ENCODE assay signal across 17 mouse cellular contexts in genomic region chr17:62615159-62615558, GRCm38 (mm10).
DNase-seq lines count a peak whose midpoint lies in the region; ATAC-seq lines count a peak whose summit lies in the region.
"Had no signal": no experiment of that assay in that cellular context is flagged by ENCODE, and none has a peak within 500 bp of the region (broad histone marks: within the 10 kb centered on the region; RNA-seq: fewer than 3 reads in every experiment).

No protein-coding gene starts in this region.

- no peak overlapping the region for H3K9ac ChIP-seq in forebrain, embryonic 15.5 days (replicated peaks)
- H3K9ac ChIP-seq in kidney, embryonic 14.5 days (ENCODE audit: low read depth, low read length): no peak overlapping the region
- no peak overlapping the region for H3K9ac ChIP-seq in forebrain, embryonic 14.5 days (ENCODE audit: low read length)
- H3K9ac ChIP-seq: midbrain, embryonic 15.5 days; neural tube, embryonic 12.5 days; stomach, embryonic 15.5 days had no signal

- H3K27ac ChIP-seq in forebrain, embryonic 10.5 days: peak overlapping the region; percentile 56; the same call in 1 of the 2 replicates
- H3K27ac ChIP-seq in forebrain, embryonic 15.5 days (replicated peaks): no peak overlapping the region
- no peak overlapping the region for H3K27ac ChIP-seq in kidney, embryonic 14.5 days (ENCODE audit: low read depth, low read length)
- H3K27ac ChIP-seq in forebrain, embryonic 14.5 days (ENCODE audit: low read depth, low read length): no peak overlapping the region
- H3K27ac ChIP-seq: midbrain, embryonic 15.5 days; neural tube, embryonic 12.5 days; stomach, embryonic 15.5 days had no signal

- 84% methylated on average over 6 of the region's 6 CpGs for WGBS in forebrain, embryonic 10.5 days
- 59% methylated on average over 6 of the region's 6 CpGs for WGBS in forebrain, embryonic 15.5 days
- 52% methylated on average over 6 of the region's 6 CpGs for WGBS in kidney, embryonic 14.5 days
- WGBS in forebrain, embryonic 14.5 days: 73% methylated on average over 6 of the region's 6 CpGs

- no peaks in the 10 kb centered on the region; the same call in 1 of the 2 replicates for H3K36me3 ChIP-seq in forebrain, embryonic 10.5 days (replicated peaks)
- no peaks in the 10 kb centered on the region for H3K36me3 ChIP-seq in forebrain, embryonic 15.5 days
- no peaks in the 10 kb centered on the region for H3K36me3 ChIP-seq in kidney, embryonic 14.5 days (ENCODE audit: control insufficient read depth, insufficient read depth, low read length)
- H3K36me3 ChIP-seq in forebrain, embryonic 14.5 days (ENCODE audit: control insufficient read depth, insufficient read depth, low read length): no peaks in the 10 kb centered on the region
- H3K36me3 ChIP-seq: midbrain, embryonic 15.5 days; neural tube, embryonic 12.5 days; stomach, embryonic 15.5 days had no signal

- no peak for DNase-seq in forebrain, embryonic 10.5 days (ENCODE audit: extremely low spot score, low spot score)
- peak; percentile 32 for DNase-seq in kidney, postnatal 14 days
- no peak for DNase-seq in forebrain, embryonic 14.5 days (ENCODE audit: low spot score)
- DNase-seq in retina, embryonic 14.5 days (ENCODE audit: low spot score): peak; percentile 58
- DNase-seq in cerebellum, postnatal 36 days: no peak
- DNase-seq: cerebellum, adult 2 months; heart, postnatal 14 days; layer of hippocampus, adult 9-11 months; lung, postnatal 14 days; thymus, postnatal 4 days had no signal

- peaks cover 29% of the 10 kb centered on the region; the same call in 1 of the 2 replicates for H3K27me3 ChIP-seq in forebrain, embryonic 10.5 days (ENCODE audit: poor library complexity, severe bottlenecking)
- H3K27me3 ChIP-seq in forebrain, embryonic 15.5 days: 0 out of 2 replicates have a peak, but pooled peaks cover 3% of the 10 kb centered on the region
- no peaks in the 10 kb centered on the region for H3K27me3 ChIP-seq in kidney, embryonic 14.5 days (ENCODE audit: control insufficient read depth, insufficient read depth, low read length)
- H3K27me3 ChIP-seq in forebrain, embryonic 14.5 days (replicated peaks; ENCODE audit: control insufficient read depth, insufficient read depth, low read length): no peaks in the 10 kb centered on the region; the same call in 1 of the 2 replicates
- H3K27me3 ChIP-seq: midbrain, embryonic 15.5 days; neural tube, embryonic 12.5 days; stomach, embryonic 15.5 days had no signal

- H3K9me3 ChIP-seq in forebrain, embryonic 10.5 days: no peaks in the 10 kb centered on the region
- no peaks in the 10 kb centered on the region for H3K9me3 ChIP-seq in forebrain, embryonic 15.5 days
- H3K9me3 ChIP-seq in kidney, embryonic 14.5 days (ENCODE audit: control insufficient read depth, low read length): no peaks in the 10 kb centered on the region
- H3K9me3 ChIP-seq in forebrain, embryonic 14.5 days (replicated peaks; ENCODE audit: control insufficient read depth, low read length): no peaks in the 10 kb centered on the region
- H3K9me3 ChIP-seq: midbrain, embryonic 15.5 days; neural tube, embryonic 12.5 days; stomach, embryonic 15.5 days had no signal

- no peak for ATAC-seq in forebrain, embryonic 15.5 days (replicated peaks)
- no peak for ATAC-seq in kidney, embryonic 14.5 days (ENCODE audit: low FRiP score, low TSS enrichment)
- 0 out of 2 replicates have a peak, but pooled peaks have one; percentile 8 for ATAC-seq in forebrain, embryonic 14.5 days
- ATAC-seq in inflammation-experienced regulatory T-cells, adult 6 months: no peak
- ATAC-seq: midbrain, embryonic 15.5 days had no signal

- H3K4me2 ChIP-seq in forebrain, embryonic 15.5 days (replicated peaks): no peak overlapping the region
- no peak overlapping the region for H3K4me2 ChIP-seq in kidney, embryonic 14.5 days (replicated peaks; ENCODE audit: low read depth, low read length)
- H3K4me2 ChIP-seq in forebrain, embryonic 14.5 days (ENCODE audit: low read length): no peak overlapping the region
- H3K4me2 ChIP-seq: liver, embryonic 11.5 days; neural tube, embryonic 12.5 days; stomach, embryonic 15.5 days had no signal

- H3K4me3 ChIP-seq in forebrain, embryonic 10.5 days: no peak overlapping the region
- H3K4me3 ChIP-seq in forebrain, embryonic 15.5 days: no peak overlapping the region
- no peak overlapping the region for H3K4me3 ChIP-seq in kidney, embryonic 14.5 days (ENCODE audit: low read length)
- no peak overlapping the region for H3K4me3 ChIP-seq in forebrain, embryonic 14.5 days (ENCODE audit: low read depth, low read length)
- H3K4me3 ChIP-seq: midbrain, embryonic 15.5 days; neural tube, embryonic 12.5 days; stomach, embryonic 15.5 days had no signal

- peaks cover 35% of the 10 kb centered on the region for H3K4me1 ChIP-seq in forebrain, embryonic 10.5 days
- H3K4me1 ChIP-seq in forebrain, embryonic 15.5 days: peaks cover 14% of the 10 kb centered on the region
- no peaks in the 10 kb centered on the region; the same call in 1 of the 2 replicates for H3K4me1 ChIP-seq in kidney, embryonic 14.5 days (ENCODE audit: control insufficient read depth, insufficient read depth, low read length)
- peaks cover 17% of the 10 kb centered on the region for H3K4me1 ChIP-seq in forebrain, embryonic 14.5 days (ENCODE audit: control insufficient read depth, insufficient read depth, low read length)
- H3K4me1 ChIP-seq: neural tube, embryonic 12.5 days; stomach, embryonic 15.5 days had no signal

Comparison
In these comparisons a context has a peak if more than half of its experiments do, and no peak if none do; other contexts are left out.
1. DNase-seq: peak in kidney, postnatal 14 days (single experiment) and retina, embryonic 14.5 days (single experiment); none in forebrain, embryonic 10.5 days (single experiment), forebrain, embryonic 14.5 days (single experiment) and cerebellum, postnatal 36 days (0 of 2).